Mouse (Mus musculus): ENCODE data around the gene Zfp287. TPM values are rescaled to one million over a fixed set of nuclear protein-coding genes. Genes with fewer than 3 reads are reported as not detected.

Zfp287 gene
- polyA plus RNA-seq, 1 experiment from 2014 or later, result 7.9 TPM

- Histone ChIP-seq H3K36me3 (ENCODE audit: insufficient read depth) (no peaks in the 10 kb centered on the region), H3K9ac (no peak overlapping the region), H3K27ac (ENCODE audit: low read depth) (no peak overlapping the region), H3K27me3 (ENCODE audit: insufficient read depth, low read length) (no peaks in the 10 kb centered on the region), H3K4me1 (ENCODE audit: insufficient read depth) (no peaks in the 10 kb centered on the region), H3K4me3 (ENCODE audit: low read depth, low read length) (no peak overlapping the region), H3K4me2 (no peak overlapping the region), H3K9me3 (ENCODE audit: low read depth, low read length) (no peaks in the 10 kb centered on the region)
- ATAC-seq (ENCODE audit: insufficient read depth) (no peak), DNase-seq (no peak)
- 51% methylated on average over 4 of the region's 4 CpGs for WGBS
- no peak for TF ChIP-seq CTCF (IDR thresholded peaks at IDR 0.05; ENCODE audit: low read depth)
These were observed 70.8 kb downstream of the Zfp287 start for GRCm38 (mm10) chr11:62660885-62661284.

DNA sequence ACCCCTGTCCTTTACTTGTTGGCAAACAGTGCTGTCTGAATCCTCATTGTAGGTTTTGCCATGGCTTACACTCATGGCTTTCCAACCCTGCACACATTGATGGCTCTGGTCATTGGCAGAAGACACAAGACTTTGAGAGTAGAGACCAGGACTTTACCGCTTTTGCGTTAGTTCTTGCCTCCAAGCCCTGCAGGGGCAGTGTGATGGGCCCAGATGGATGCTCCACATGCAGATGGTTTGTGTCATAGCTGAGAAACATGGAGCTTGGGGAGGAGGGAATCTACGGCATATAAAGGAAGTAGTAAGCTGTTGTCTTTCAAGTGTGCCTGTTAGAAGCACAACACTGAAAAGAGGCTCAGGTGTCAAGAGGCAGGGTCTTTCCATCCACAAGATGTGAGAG, 79.6 kb downstream of the Zfp287 start:
- TF ChIP-seq CTCF (IDR thresholded peaks at IDR 0.05; ENCODE audit: low read depth), result no peak
- Histone ChIP-seq H3K27ac (ENCODE audit: low read depth) (no peak overlapping the region), H3K4me1 (ENCODE audit: insufficient read depth) (no peaks in the 10 kb centered on the region), H3K9me3 (ENCODE audit: low read depth, low read length) (no peaks in the 10 kb centered on the region), H3K27me3 (ENCODE audit: insufficient read depth, low read length) (no peaks in the 10 kb centered on the region), H3K4me2 (no peak overlapping the region), H3K36me3 (ENCODE audit: insufficient read depth) (0 out of 2 replicates have a peak, but pooled peaks cover 5% of the 10 kb centered on the region), H3K9ac (no peak overlapping the region), H3K4me3 (ENCODE audit: low read depth, low read length) (no peak overlapping the region)
- DNase-seq (no peak), ATAC-seq (ENCODE audit: insufficient read depth) (no peak)
- WGBS, result 82% methylated on average over 3 of the region's 3 CpGs

DNA sequence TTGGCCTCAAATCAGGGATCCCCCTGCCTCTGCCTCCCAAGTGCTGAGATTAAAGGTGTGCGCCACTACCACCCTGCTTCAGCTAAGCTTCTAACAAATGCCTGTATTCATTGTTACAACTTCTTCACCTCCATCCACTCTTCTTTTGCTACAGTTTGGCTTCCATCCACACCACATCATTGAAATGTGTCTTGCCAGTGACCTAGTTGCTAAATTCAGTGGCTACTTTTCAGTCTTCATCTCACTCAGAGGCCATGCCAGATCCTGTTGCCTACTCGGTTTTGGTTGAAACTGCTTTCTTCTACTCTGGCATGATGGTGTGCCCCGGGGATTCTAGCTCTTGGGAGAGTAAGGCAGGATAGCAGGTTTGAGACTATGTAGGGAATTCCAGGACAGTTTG, 80.1 kb downstream of the Zfp287 start:
- no peak for ATAC-seq (ENCODE audit: insufficient read depth)
- 89% methylated on average over 3 of the region's 3 CpGs for whole genome bisulfite sequencing
- Histone ChIP-seq H3K27ac (ENCODE audit: low read depth) (no peak overlapping the region), H3K4me2 (no peak overlapping the region), H3K4me1 (ENCODE audit: insufficient read depth) (peaks cover 3% of the 10 kb centered on the region), H3K9ac (no peak overlapping the region), H3K4me3 (ENCODE audit: low read depth, low read length) (no peak overlapping the region), H3K9me3 (ENCODE audit: low read depth, low read length) (no peaks in the 10 kb centered on the region), H3K27me3 (ENCODE audit: insufficient read depth, low read length) (no peaks in the 10 kb centered on the region), H3K36me3 (ENCODE audit: insufficient read depth) (0 out of 2 replicates have a peak, but pooled peaks cover 5% of the 10 kb centered on the region)
- TF ChIP-seq CTCF (IDR thresholded peaks at IDR 0.05; ENCODE audit: low read depth), result no peak
- DNase-seq, result no peak

Other genes starting within 250 kb of the Zfp287 start
- gene Cenpv, start 192.6 kb downstream of the Zfp287 start, polyA plus RNA-seq (2014; fragmentation: Nextera tagmentation; extraction: Ambion mirVana), result 18.2 and 18.9 TPM in 2 replicates
- gene Ubb, start 180.7 kb downstream of the Zfp287 start, polyA plus RNA-seq (2014; fragmentation: Nextera tagmentation; extraction: Ambion mirVana), result 2,928 and 2,952 TPM in 2 replicates
- 3.9 and 4.2 TPM in 2 replicates for gene Trpv2, start 157.4 kb downstream of the Zfp287 start, polyA plus RNA-seq (2014; fragmentation: Nextera tagmentation; extraction: Ambion mirVana)
- gene Lrrc75a, start 83.4 kb downstream of the Zfp287 start, polyA plus RNA-seq (2014; fragmentation: Nextera tagmentation; extraction: Ambion mirVana), result 14.1 and 16.4 TPM in 2 replicates
- gene Mmgt2, start 83.2 kb downstream of the Zfp287 start, polyA plus RNA-seq (2014; fragmentation: Nextera tagmentation; extraction: Ambion mirVana), result 42.7 and 42.8 TPM in 2 replicates
- not detected in 2 replicates for gene Gm10428, start 21.2 kb upstream of the Zfp287 start, polyA plus RNA-seq (2014; fragmentation: Nextera tagmentation; extraction: Ambion mirVana)
- 17.3 and 21.3 TPM in 2 replicates for gene Zfp286, start 57.6 kb upstream of the Zfp287 start, polyA plus RNA-seq (2014; fragmentation: Nextera tagmentation; extraction: Ambion mirVana)
- gene Trim16, start 88.3 kb upstream of the Zfp287 start, polyA plus RNA-seq (2014; fragmentation: Nextera tagmentation; extraction: Ambion mirVana), result 18.0 and 20.4 TPM in 2 replicates
- gene Fbxw10, start 115.2 kb upstream of the Zfp287 start, polyA plus RNA-seq (2014; fragmentation: Nextera tagmentation; extraction: Ambion mirVana), result 0.24 and 0.30 TPM in 2 replicates
- 55.3 and 57.7 TPM in 2 replicates for gene Tvp23b, start 147.6 kb upstream of the Zfp287 start, polyA plus RNA-seq (2014; fragmentation: Nextera tagmentation; extraction: Ambion mirVana)
- gene Cdrt4, start 219.3 kb upstream of the Zfp287 start, polyA plus RNA-seq (2014; fragmentation: Nextera tagmentation; extraction: Ambion mirVana), result 0.83 TPM in 1 of 2 replicates, not detected in the other

Measured in lung, embryonic 14.5 days (tissue).